In the genomic region with DNA sequence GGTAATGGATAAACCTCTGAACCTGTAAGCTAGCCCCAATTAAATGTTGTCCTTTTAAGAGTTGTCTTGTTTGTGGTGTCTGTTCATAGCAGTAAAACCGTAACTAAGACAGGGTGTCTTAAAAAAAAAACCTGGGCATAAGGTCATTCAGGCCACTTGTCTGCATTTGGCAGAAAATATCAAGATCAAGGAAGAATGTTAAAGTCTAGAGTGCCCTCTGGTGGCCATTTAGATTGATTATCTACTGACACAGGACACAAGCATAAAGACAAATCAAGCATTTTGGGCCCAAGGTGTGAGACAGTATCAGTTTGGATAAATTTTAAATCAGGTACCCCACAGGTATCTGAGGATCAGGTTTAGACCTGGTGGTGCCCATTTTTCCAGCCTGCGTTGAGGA, we compare ENCODE assay signal across 9 mouse cellular contexts. TPM values are rescaled to one million over a fixed set of nuclear protein-coding genes. Genes with fewer than 3 reads are reported as not detected.
DNase-seq lines count a peak whose midpoint lies in the region; ATAC-seq and TF ChIP-seq lines count a peak whose summit lies in the region.
"Had no signal": no experiment of that assay in that cellular context is flagged by ENCODE, and none has a peak within 500 bp of the region (broad histone marks: within the 10 kb centered on the region; RNA-seq: fewer than 3 reads in every experiment).

No protein-coding gene starts in this region.

- CTCF ChIA-PET in Patski (lab: Charles Lee) = no interaction called here

- no peaks in the 10 kb centered on the region for H3K36me3 ChIP-seq in hindbrain, embryonic 14.5 days (replicated peaks; ENCODE audit: control insufficient read depth, insufficient read depth)
- no peaks in the 10 kb centered on the region for H3K36me3 ChIP-seq in hindbrain, embryonic 13.5 days
- no peaks in the 10 kb centered on the region for H3K36me3 ChIP-seq in forebrain, embryonic 12.5 days (replicated peaks)

- no peak overlapping the region for H3K9ac ChIP-seq in hindbrain, embryonic 14.5 days
- no peak overlapping the region for H3K9ac ChIP-seq in hindbrain, embryonic 13.5 days
- no peak overlapping the region for H3K9ac ChIP-seq in forebrain, embryonic 12.5 days

- H3K4me2 ChIP-seq in hindbrain, embryonic 14.5 days (replicated peaks) = no peak overlapping the region
- H3K4me2 ChIP-seq in hindbrain, embryonic 13.5 days = no peak overlapping the region
- H3K4me2 ChIP-seq in forebrain, embryonic 12.5 days = no peak overlapping the region

- in situ Hi-C loops in Patski (cut with MboI; ENCODE audit: low pct_unique_long_range_greater_than_20kb) = loop anchor here (5.0 kb wide), 2 partner anchors 165 to 445 kb away; no protein-coding TSS in a partner anchor

- POLR2A ChIA-PET in Patski (lab: Charles Lee) = no interaction called here

- H3K27me3 ChIP-seq in hindbrain, embryonic 14.5 days (ENCODE audit: control insufficient read depth, insufficient read depth, low read length) = no peaks in the 10 kb centered on the region
- H3K27me3 ChIP-seq in hindbrain, embryonic 13.5 days = no peaks in the 10 kb centered on the region
- H3K27me3 ChIP-seq in Patski = peaks cover 26% of the 10 kb centered on the region
- H3K27me3 ChIP-seq in forebrain, embryonic 12.5 days = no peaks in the 10 kb centered on the region
- H3K27me3 ChIP-seq: megakaryocyte, embryonic 14.5 days had no signal

- no peak for ATAC-seq in hindbrain, embryonic 14.5 days (ENCODE audit: low FRiP score)
- ATAC-seq in hindbrain, embryonic 13.5 days (ENCODE audit: low FRiP score) = no peak
- ATAC-seq in Patski = no peak
- no peak for ATAC-seq in forebrain, embryonic 12.5 days (ENCODE audit: low FRiP score)

- peak; percentile 70 for TF ChIP-seq CTCF in Patski (IDR thresholded peaks at IDR 0.05)

- H3K27ac ChIP-seq in hindbrain, embryonic 14.5 days = no peak overlapping the region
- H3K27ac ChIP-seq in hindbrain, embryonic 13.5 days = no peak overlapping the region
- no peak overlapping the region for H3K27ac ChIP-seq in forebrain, embryonic 12.5 days

- no peak overlapping the region for H3K4me3 ChIP-seq in hindbrain, embryonic 14.5 days (replicated peaks; ENCODE audit: low read length)
- no peak overlapping the region for H3K4me3 ChIP-seq in hindbrain, embryonic 13.5 days
- H3K4me3 ChIP-seq in forebrain, embryonic 12.5 days (replicated peaks) = no peak overlapping the region
- H3K4me3 ChIP-seq: megakaryocyte, embryonic 14.5 days had no signal

- H3K9me3 ChIP-seq in hindbrain, embryonic 14.5 days (ENCODE audit: control insufficient read depth, low read length) = no peaks in the 10 kb centered on the region
- H3K9me3 ChIP-seq in hindbrain, embryonic 13.5 days = no peaks in the 10 kb centered on the region
- H3K9me3 ChIP-seq in forebrain, embryonic 12.5 days = no peaks in the 10 kb centered on the region

- no peaks in the 10 kb centered on the region for H3K4me1 ChIP-seq in hindbrain, embryonic 14.5 days (replicated peaks; ENCODE audit: control insufficient read depth, insufficient read depth, low read length)
- no peaks in the 10 kb centered on the region for H3K4me1 ChIP-seq in hindbrain, embryonic 13.5 days (replicated peaks)
- H3K4me1 ChIP-seq in forebrain, embryonic 12.5 days = no peaks in the 10 kb centered on the region
- H3K4me1 ChIP-seq: megakaryocyte, embryonic 14.5 days had no signal

- WGBS in hindbrain, embryonic 14.5 days = 64% methylated on average over 2 of the region's 2 CpGs
- WGBS in hindbrain, embryonic 13.5 days = 58% methylated on average over 2 of the region's 2 CpGs
- WGBS in forebrain, embryonic 12.5 days = 61% methylated on average over 2 of the region's 2 CpGs

- DNase-seq in hindbrain, embryonic 14.5 days (ENCODE audit: low spot score) = peak; percentile 35
- peak; percentile 86 for DNase-seq in 416B (ENCODE audit: low read depth)
- peak; percentile 42 for DNase-seq in Patski (ENCODE audit: low read depth, low spot score)
- DNase-seq in kidney, postnatal 36 days = peak; percentile 32 to 65
- DNase-seq in layer of hippocampus, adult 8-10 months (ENCODE audit: low spot score in 2 of 2) = no peak
- DNase-seq in adrenal gland, adult 2 months = no peak

RNA-seq across cellular contexts. Expression of a gene that starts 13.3 kb away (rescaled TPM):
- 17.8 and 19.7 TPM in 2 replicates for polyA plus RNA-seq in hindbrain, embryonic 14.5 days (2014; fragmentation: Nextera tagmentation; extraction: Ambion mirVana)
- 13.0 and 13.2 TPM in 2 replicates for polyA plus RNA-seq in hindbrain, embryonic 13.5 days (2015; fragmentation: Nextera tagmentation; extraction: Ambion mirVana)
- polyA plus RNA-seq in Patski (2021) = 10.2 TPM
- 9.0 and 11.4 TPM in 2 replicates for polyA plus RNA-seq in forebrain, embryonic 12.5 days (2016; fragmentation: Nextera tagmentation; extraction: Ambion mirVana)
- 10 to 100 TPM; 15.1 to 19.7 (median 18.2) TPM for total RNA-seq in layer of hippocampus, adult 8-10 months (2022)
- total RNA-seq in adrenal gland, adult 2 months (2021) = 1 to 10 TPM; 7.2 to 7.5 TPM
- polyA plus RNA-seq in adrenal gland, adult 2 months (2012; rRNA removed) = 0.36 and 0.44 TPM in 2 replicates

Comparison
In these comparisons a context has a peak if more than half of its experiments do, and no peak if none do; other contexts are left out.
1. DNase-seq: peak in hindbrain, embryonic 14.5 days (single experiment), 416B (single experiment), Patski (single experiment) and kidney, postnatal 36 days (2 of 2); none in layer of hippocampus, adult 8-10 months (0 of 2) and adrenal gland, adult 2 months (single experiment).